Mouse (Mus musculus): ENCODE measurements around the gene Cd247.

GRCm38 (mm10) chr1:165803107-165803506 lies 14.6 kb downstream of the Cd247 start:
- no peak for TF ChIP-seq POLR2A (IDR thresholded peaks at IDR 0.05; ENCODE audit: insufficient read length, low read depth)
- no peak for TF ChIP-seq USF1 (IDR thresholded peaks at IDR 0.05; ENCODE audit: low read depth)
- TF ChIP-seq POLR2AphosphoS2 (IDR thresholded peaks at IDR 0.05; ENCODE audit: insufficient read length, low read depth), result no peak
- TF ChIP-seq TCF12 (IDR thresholded peaks at IDR 0.05; ENCODE audit: insufficient read depth, poor library complexity, severe bottlenecking), result no peak
